Mouse (Mus musculus): Measurements from ENCODE around the gene E2f1.

DNA sequence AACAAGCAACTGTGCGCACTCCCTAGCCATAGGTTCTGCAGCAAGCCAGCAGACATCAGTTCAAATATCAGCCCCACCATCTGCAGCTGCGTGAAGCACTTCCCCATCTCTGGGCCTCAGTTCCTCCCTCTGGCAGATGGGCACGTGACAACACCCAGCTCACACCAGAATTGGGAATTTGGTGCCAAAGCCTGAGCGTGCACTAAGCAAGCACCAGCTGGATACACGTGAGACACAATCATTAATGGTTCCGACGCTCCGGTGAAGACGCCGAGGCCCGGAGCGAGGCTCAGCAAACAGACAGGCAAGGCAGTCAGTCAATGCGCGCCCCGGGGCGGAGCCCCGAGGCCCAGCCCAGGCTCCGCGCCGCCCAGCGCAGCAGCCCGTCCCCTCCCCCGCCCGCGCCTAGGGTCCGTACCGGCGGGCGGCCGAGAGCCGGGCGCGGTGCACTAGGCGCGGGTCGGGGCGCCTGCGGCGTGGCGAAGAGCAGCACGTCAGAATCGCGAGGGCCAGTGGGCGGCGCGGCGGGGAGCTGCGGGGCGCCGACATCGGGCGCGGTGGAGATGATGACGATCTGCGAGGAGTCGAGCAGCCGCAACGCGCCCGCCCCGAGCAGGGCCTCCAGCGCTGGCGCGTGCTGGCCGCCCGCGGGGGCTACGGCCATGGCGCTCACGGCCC is 482 bp downstream of the E2f1 start:
- TF ChIP-seq CTCF (IDR thresholded peaks at IDR 0.05; ENCODE audit: low read depth) (no peak), EP300 (optimal IDR thresholded peaks at IDR 0.05) (no peak)

All from stomach, postnatal 0 days (tissue).